Mouse (Mus musculus) central nervous system, embryonic 11.5 days (tissue): ENCODE results near the gene Zfp672. TPM values are rescaled to one million over a fixed set of nuclear protein-coding genes. Genes with fewer than 3 reads are reported as not detected.

ENCODE experiments used
- polyA plus RNA-seq: library from polyadenylated mRNA; depleted of rRNA; stranded (reverse); fragments of >200 nt; gene quantifications from 2 replicates; pipeline ENCODE4 v1.2.3, GENCODE M21; 2012; rRNA removed

Zfp672 gene
- polyA plus RNA-seq = 19.6 and 29.3 TPM in 2 replicates

DNA sequence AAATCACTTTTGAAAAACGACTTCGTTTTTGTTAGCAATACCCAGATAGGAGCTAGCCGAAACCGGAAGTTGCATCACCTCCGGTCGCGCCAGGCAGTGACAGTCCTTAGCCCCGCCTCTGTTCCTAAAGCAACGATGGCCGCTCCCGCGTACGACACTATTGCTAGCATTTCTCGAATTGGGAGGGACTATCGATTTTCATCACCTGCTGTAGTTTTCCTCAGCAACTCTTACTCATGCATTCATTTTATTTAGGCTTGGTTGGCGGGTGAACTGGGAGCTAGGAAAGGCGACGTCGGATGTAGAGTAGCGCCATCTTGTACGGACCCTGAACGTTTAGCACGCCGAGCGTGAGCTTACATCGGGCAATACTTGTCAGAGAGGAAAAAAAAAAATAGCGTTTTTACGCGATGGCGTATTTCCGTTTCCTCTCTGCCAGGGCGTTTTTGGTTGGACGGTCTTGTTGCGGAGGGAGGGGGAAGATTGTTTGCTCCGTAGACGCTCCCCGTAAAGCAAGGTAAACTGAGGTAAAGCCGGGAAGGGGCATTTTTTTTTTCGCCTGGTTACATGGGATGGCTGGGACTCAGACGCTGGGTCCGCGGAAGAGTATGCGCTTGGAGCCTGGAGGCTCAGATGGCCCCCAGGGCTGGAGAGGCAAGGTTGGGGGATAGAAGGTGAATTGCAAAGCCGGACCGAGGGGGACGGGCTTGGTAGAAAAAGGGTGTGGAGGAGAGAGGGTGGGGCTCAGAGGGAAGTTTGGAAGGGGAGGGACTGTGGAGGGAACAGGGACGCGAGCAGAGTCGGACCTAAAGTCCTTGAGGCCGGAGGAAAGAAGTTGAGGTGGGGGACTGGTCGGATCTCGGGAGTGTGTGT is at the start of gene Zfp672, which contains the start of gene Sh3bp5l:
Gene Zfp672 (minus strand): TSS at position 64 of the 873 bp plus-strand sequence.
Gene Sh3bp5l (plus strand): TSS at position 449 of the 873 bp plus-strand sequence.

DNA sequence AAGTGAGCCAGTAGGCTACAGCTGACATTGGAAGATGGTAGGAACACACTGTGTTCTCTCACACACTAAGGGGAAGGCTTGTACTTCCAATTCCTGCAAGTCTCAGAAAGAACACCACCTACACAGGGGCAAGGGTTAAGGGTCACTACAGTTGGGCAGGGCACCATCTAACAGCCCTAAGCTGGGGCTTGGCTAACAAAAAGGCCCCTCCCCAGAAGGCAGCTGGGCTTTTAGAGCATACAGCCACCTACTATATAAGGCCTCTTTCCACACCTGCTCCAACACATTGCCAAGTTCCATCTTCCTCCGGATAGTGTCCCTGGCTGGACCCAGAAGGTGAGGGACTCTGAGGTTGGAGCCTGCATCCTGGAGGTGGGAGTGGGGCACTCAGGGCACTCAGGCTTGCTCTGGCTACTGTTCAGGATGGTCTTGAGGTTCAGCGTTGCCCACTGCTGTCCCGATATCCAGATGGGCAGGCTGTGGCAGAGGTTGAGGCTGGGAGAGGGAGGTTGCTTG is 48.7 kb upstream of the Zfp672 start, which contains the start of gene Lypd8:
Gene Lypd8 (plus strand): TSS at position 281 of the 516 bp plus-strand sequence.

DNA sequence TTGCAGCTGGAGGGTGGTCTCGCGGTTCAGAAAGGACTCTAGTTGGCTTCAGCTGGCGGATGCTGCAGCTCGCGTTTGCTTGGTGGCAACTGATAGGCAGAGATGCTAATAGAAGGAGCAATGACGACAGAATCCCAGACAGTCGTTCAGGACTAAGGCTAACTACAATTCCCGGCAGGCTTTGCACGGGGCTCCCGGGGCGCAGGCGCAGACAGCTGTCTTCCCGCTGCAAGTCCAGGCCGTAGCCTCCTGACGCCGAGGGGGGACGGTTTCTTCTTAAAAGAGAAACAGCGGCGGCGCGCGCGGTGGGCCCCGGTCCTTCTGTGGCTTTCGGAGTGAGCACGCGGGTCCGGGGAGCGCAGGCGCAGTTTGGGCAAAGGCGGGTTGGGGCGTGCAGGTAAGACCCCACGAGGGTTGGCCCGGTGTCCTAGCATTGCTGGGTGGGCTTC is 23.3 kb downstream of the Zfp672 start, which contains the start of gene Zfp692:
Gene Zfp692 (plus strand): TSS at position 210 of the 449 bp plus-strand sequence.

DNA sequence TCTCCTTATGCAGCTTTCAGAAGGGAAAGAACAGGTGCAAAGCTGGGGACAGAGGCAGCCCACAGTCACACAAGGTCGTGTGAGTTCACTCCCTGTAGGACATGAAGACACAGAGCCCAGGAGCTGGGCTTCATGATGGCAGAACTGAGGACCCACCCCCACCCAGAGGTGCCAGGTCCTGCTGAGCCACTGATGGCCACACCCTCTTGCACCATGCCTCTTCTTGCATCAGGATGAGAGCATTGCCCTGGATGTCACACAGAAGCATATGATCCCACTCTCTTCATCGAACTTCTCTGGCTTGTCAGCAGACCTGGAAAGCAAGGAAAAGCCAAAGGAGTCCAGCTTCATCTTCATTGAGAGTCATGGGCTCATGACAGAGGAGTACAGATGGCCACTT is 55.6 kb downstream of the Zfp672 start, which contains the start of gene 4930438A08Rik:
Gene 4930438A08Rik (plus strand): TSS at position 228 of the 400 bp plus-strand sequence.

Other genes with a start within 250 kb of the Zfp672 start
- gene Gm12248, start 237.2 kb downstream of the Zfp672 start, polyA plus RNA-seq = not detected in 2 replicates
- gene Cnot8, start 226.2 kb downstream of the Zfp672 start, polyA plus RNA-seq = 72.0 and 91.1 TPM in 2 replicates
- gene Gemin5, start 161.8 kb downstream of the Zfp672 start, polyA plus RNA-seq = 13.0 and 16.6 TPM in 2 replicates
- gene Mrpl22, start 158.7 kb downstream of the Zfp672 start, polyA plus RNA-seq = 82.0 and 93.1 TPM in 2 replicates
- gene Igtp, start 130.8 kb downstream of the Zfp672 start, polyA plus RNA-seq = 1.5 and 1.8 TPM in 2 replicates
- 0.58 and 0.97 TPM in 2 replicates for gene Irgm2, start 130.7 kb downstream of the Zfp672 start, polyA plus RNA-seq
- 0.05 and 0.08 TPM in 2 replicates for gene 4930438A08Rik, start 55.5 kb downstream of the Zfp672 start, polyA plus RNA-seq
- gene Zfp692, start 23.3 kb downstream of the Zfp672 start, polyA plus RNA-seq = 42.7 and 55.9 TPM in 2 replicates
- gene Sh3bp5l, start 385 bp upstream of the Zfp672 start, polyA plus RNA-seq = 28.8 and 39.1 TPM in 2 replicates
- 0.06 and 0.30 TPM in 2 replicates for gene Lypd8, start 48.7 kb upstream of the Zfp672 start, polyA plus RNA-seq
- 0.08 and 0.14 TPM in 2 replicates for gene 1810065E05Rik, start 90.8 kb upstream of the Zfp672 start, polyA plus RNA-seq
- gene Gm12253, start 102.2 kb upstream of the Zfp672 start, polyA plus RNA-seq = not detected in 2 replicates
- gene Lypd9, start 122.6 kb upstream of the Zfp672 start, polyA plus RNA-seq = not detected in 2 replicates
- gene Olfr30, start 131.9 kb upstream of the Zfp672 start, polyA plus RNA-seq = not detected in 2 replicates
- gene Olfr332, start 162.2 kb upstream of the Zfp672 start, polyA plus RNA-seq = not detected in 2 replicates
- not detected in 2 replicates for gene Olfr331, start 172.2 kb upstream of the Zfp672 start, polyA plus RNA-seq
- gene Olfr330, start 204.5 kb upstream of the Zfp672 start, polyA plus RNA-seq = not detected in 2 replicates
- gene Olfr329-ps, start 216.1 kb upstream of the Zfp672 start, polyA plus RNA-seq = not detected in 2 replicates
- 0.06 TPM in 1 of 2 replicates, not detected in the other for gene Olfr328, start 225.3 kb upstream of the Zfp672 start, polyA plus RNA-seq
- 0.05 TPM in 1 of 2 replicates, not detected in the other for gene Olfr224, start 240.2 kb upstream of the Zfp672 start, polyA plus RNA-seq
- not detected in 2 replicates for gene Olfr325, start 247.4 kb upstream of the Zfp672 start, polyA plus RNA-seq